Mouse (Mus musculus) liver, embryonic 18 days (tissue): ENCODE measurements around the gene Gm21292. TPM values are rescaled to one million over a fixed set of nuclear protein-coding genes. Genes with fewer than 3 reads are reported as not detected.

Source experiments
- polyA plus RNA-seq: library from polyadenylated mRNA; depleted of rRNA; stranded (reverse); fragments of >200 nt; gene quantifications from 2 replicates; pipeline ENCODE4 v1.2.3, GENCODE M21; 2012; rRNA removed

Gm21292 gene
- not detected in 2 replicates for polyA plus RNA-seq

DNA sequence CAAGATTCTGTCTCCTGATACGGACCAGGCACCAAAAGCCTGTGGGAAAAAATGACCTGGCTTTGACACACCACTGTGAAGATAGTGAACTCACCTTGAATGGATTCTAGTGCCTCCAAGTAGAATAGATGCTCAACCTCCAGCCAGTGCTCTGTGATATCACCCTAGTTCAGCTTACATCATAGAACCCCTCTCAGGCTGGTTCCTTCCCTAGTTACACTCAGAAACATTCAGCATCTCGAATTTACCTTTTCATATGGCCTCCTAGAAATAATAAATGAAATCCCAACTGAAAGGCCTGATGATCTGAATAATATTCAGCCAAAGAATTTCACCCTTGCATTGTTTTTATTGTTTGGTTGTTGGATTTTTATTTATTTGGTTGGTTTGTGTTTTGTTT, at the start of gene Gm21292:
Gene Gm21292 (minus strand): TSS at position 101 of the 400 bp plus-strand sequence.

Other genes with a start within 250 kb of the Gm21292 start
- not detected in 2 replicates for gene Gm21721, start 68.3 kb upstream of the Gm21292 start, polyA plus RNA-seq
- gene Gm21812, start 213.3 kb upstream of the Gm21292 start, polyA plus RNA-seq, result not detected in 2 replicates